17 mouse cellular contexts compared by ENCODE assay signal in genomic region chr5:108085440-108085839, GRCm38 (mm10). TPM values are rescaled to one million over a fixed set of nuclear protein-coding genes. Genes with fewer than 3 reads are reported as not detected.
DNase-seq lines count a peak whose midpoint lies in the region; ATAC-seq and TF ChIP-seq lines count a peak whose summit lies in the region.
"Had no signal": no experiment of that assay in that cellular context is flagged by ENCODE, and none has a peak within 500 bp of the region (broad histone marks: within the 10 kb centered on the region; RNA-seq: fewer than 3 reads in every experiment).

No protein-coding gene starts in this region.

- ATAC-seq in liver, postnatal 0 days: no peak
- ATAC-seq: forebrain, embryonic 16.5 days; hindbrain, embryonic 16.5 days; midbrain, embryonic 15.5 days had no signal

- H3K36me3 ChIP-seq in heart, adult 2 months (ENCODE audit: control insufficient read depth, insufficient read depth, low read length): no peaks in the 10 kb centered on the region; the same call in 1 of the 2 replicates
- peaks cover 40% of the 10 kb centered on the region for H3K36me3 ChIP-seq in liver, postnatal 0 days (replicated peaks; ENCODE audit: insufficient read depth, low read length)

- TF ChIP-seq POLR2A in heart, adult 2 months (IDR thresholded peaks at IDR 0.05; ENCODE audit: insufficient read depth, low read depth, low read length): no peak

- no peak for DNase-seq in heart, adult 2 months
- DNase-seq in heart, postnatal 4 days: no peak
- DNase-seq in liver, postnatal 0 days: no peak
- no peak for DNase-seq in liver
- DNase-seq in 416B (ENCODE audit: low read depth): peak; percentile 38
- peak; percentile 62 for DNase-seq in ZHBTc4 (ENCODE audit: low read depth, low spot score)
- DNase-seq in frontal cortex, adult 2 months (ENCODE audit: extremely low spot score in 1 of 2, low spot score in 1 of 2): no peak
- DNase-seq: cerebellum, postnatal 36 days; gastrocnemius, postnatal 25 days; heart, postnatal 14 days had no signal

- no peak overlapping the region for H3K9ac ChIP-seq in heart, adult 2 months (ENCODE audit: low read depth, low read length)
- H3K9ac ChIP-seq in liver, postnatal 0 days (replicated peaks): no peak overlapping the region
- H3K9ac ChIP-seq: kidney, embryonic 15.5 days; midbrain, embryonic 15.5 days had no signal

- no peaks in the 10 kb centered on the region for H3K79me2 ChIP-seq in heart, adult 2 months (replicated peaks; ENCODE audit: control insufficient read depth, insufficient read depth, low read length)

- H3K4me2 ChIP-seq in liver, postnatal 0 days (ENCODE audit: low read depth, low read length): no peak overlapping the region
- H3K4me2 ChIP-seq: kidney, embryonic 15.5 days; midbrain, embryonic 15.5 days had no signal

- no peak overlapping the region for H3K4me3 ChIP-seq in heart, adult 2 months
- H3K4me3 ChIP-seq in liver, postnatal 0 days (ENCODE audit: low read depth, low read length): no peak overlapping the region
- H3K4me3 ChIP-seq: embryonic facial prominence, embryonic 10.5 days; erythroblast, embryonic 14.5 days; heart, embryonic 10.5 days; kidney, embryonic 15.5 days; midbrain, embryonic 15.5 days had no signal

- no peaks in the 10 kb centered on the region for H3K4me1 ChIP-seq in heart, adult 2 months (ENCODE audit: control insufficient read depth, insufficient read depth, low read length)
- no peaks in the 10 kb centered on the region for H3K4me1 ChIP-seq in liver, postnatal 0 days (ENCODE audit: insufficient read depth)
- H3K4me1 ChIP-seq: embryonic facial prominence, embryonic 10.5 days; heart, embryonic 10.5 days; kidney, embryonic 15.5 days; midbrain, embryonic 15.5 days had no signal

- intact Hi-C loops in heart, adult 2 months (cut with DNase I): loop anchor here (5.0 kb wide), 1 partner anchor 163 kb away; no protein-coding TSS in a partner anchor

- no peak overlapping the region for H3K27ac ChIP-seq in heart, adult 2 months
- no peak overlapping the region for H3K27ac ChIP-seq in liver, postnatal 0 days (ENCODE audit: low read depth)
- H3K27ac ChIP-seq: embryonic facial prominence, embryonic 10.5 days; heart, embryonic 10.5 days; kidney, embryonic 15.5 days; midbrain, embryonic 15.5 days had no signal

- H3K9me3 ChIP-seq in liver, postnatal 0 days (ENCODE audit: low read length): no peaks in the 10 kb centered on the region
- H3K9me3 ChIP-seq: embryonic facial prominence, embryonic 10.5 days; heart, embryonic 10.5 days; kidney, embryonic 15.5 days; midbrain, embryonic 15.5 days had no signal

- no peak for TF ChIP-seq EP300 in heart, adult 2 months (IDR thresholded peaks at IDR 0.05; ENCODE audit: insufficient read depth, low read depth, low read length)
- no peak for TF ChIP-seq EP300 in liver, postnatal 0 days (IDR thresholded peaks at IDR 0.05; ENCODE audit: low read depth)

- peak; percentile 39 for TF ChIP-seq CTCF in heart, adult 2 months (IDR thresholded peaks at IDR 0.05)
- peak; percentile 33 for TF ChIP-seq CTCF in liver, postnatal 0 days (IDR thresholded peaks at IDR 0.05; ENCODE audit: low read depth)

- 89% methylated on average over 2 of the region's 2 CpGs for WGBS in heart, adult 2 months
- WGBS in liver, postnatal 0 days (ENCODE audit: insufficient replicate concordance): 78% methylated on average over 2 of the region's 2 CpGs

- no peaks in the 10 kb centered on the region for H3K27me3 ChIP-seq in heart, adult 2 months (ENCODE audit: control insufficient read depth, insufficient read depth, low read length)
- no peaks in the 10 kb centered on the region for H3K27me3 ChIP-seq in liver, postnatal 0 days (ENCODE audit: insufficient read depth, low read length)
- H3K27me3 ChIP-seq: kidney, embryonic 15.5 days; midbrain, embryonic 15.5 days had no signal

RNA-seq across cellular contexts. Expression of gene Mtf2, which starts 20.0 kb away (rescaled TPM):
- total RNA-seq in heart, adult 2 months (2021): 10 to 100 TPM; 10.7 to 12.2 TPM
- polyA plus RNA-seq in heart, adult 2 months (2012; rRNA removed): 5.8 and 11.9 TPM in 2 replicates
- total RNA-seq in heart, postnatal 4 days (2021): 10 to 100 TPM; 26.0 to 28.4 TPM
- 21.7 and 22.8 TPM in 2 replicates for polyA plus RNA-seq in liver, postnatal 0 days (2015; fragmentation: Nextera tagmentation; extraction: Ambion mirVana)
- 51.5 and 62.8 TPM in 2 replicates for polyA plus RNA-seq in frontal cortex, adult 2 months (2012; rRNA removed)

RNA-seq across cellular contexts. Expression of gene Tmed5, which starts 47.0 kb away (rescaled TPM):
- total RNA-seq in heart, adult 2 months (2021): 10 to 100 TPM; 28.6 to 29.8 TPM
- polyA plus RNA-seq in heart, adult 2 months (2012; rRNA removed): 20.2 and 32.4 TPM in 2 replicates
- 10 to 100 TPM; 26.5 to 29.9 TPM for total RNA-seq in heart, postnatal 4 days (2021)
- polyA plus RNA-seq in liver, postnatal 0 days (2015; fragmentation: Nextera tagmentation; extraction: Ambion mirVana): 47.2 and 58.2 TPM in 2 replicates
- polyA plus RNA-seq in frontal cortex, adult 2 months (2012; rRNA removed): 20.2 and 20.6 TPM in 2 replicates

RNA-seq across cellular contexts. Expression of gene Ccdc18, which starts 47.2 kb away (rescaled TPM):
- under 1 TPM; 0.18 to 0.39 TPM for total RNA-seq in heart, adult 2 months (2021)
- not detected in 2 replicates for polyA plus RNA-seq in heart, adult 2 months (2012; rRNA removed)
- total RNA-seq in heart, postnatal 4 days (2021): 1 to 10 TPM; 1.3 to 2.1 TPM
- 3.7 and 3.9 TPM in 2 replicates for polyA plus RNA-seq in liver, postnatal 0 days (2015; fragmentation: Nextera tagmentation; extraction: Ambion mirVana)
- polyA plus RNA-seq in frontal cortex, adult 2 months (2012; rRNA removed): 0.59 and 0.74 TPM in 2 replicates

Comparison
In these comparisons a context has a peak if more than half of its experiments do, and no peak if none do; other contexts are left out.
1. DNase-seq: peak in 416B (single experiment) and ZHBTc4 (single experiment); none in heart, adult 2 months (0 of 2), heart, postnatal 4 days (single experiment), liver, postnatal 0 days (single experiment), liver (single experiment) and frontal cortex, adult 2 months (0 of 2).